In the genomic region with DNA sequence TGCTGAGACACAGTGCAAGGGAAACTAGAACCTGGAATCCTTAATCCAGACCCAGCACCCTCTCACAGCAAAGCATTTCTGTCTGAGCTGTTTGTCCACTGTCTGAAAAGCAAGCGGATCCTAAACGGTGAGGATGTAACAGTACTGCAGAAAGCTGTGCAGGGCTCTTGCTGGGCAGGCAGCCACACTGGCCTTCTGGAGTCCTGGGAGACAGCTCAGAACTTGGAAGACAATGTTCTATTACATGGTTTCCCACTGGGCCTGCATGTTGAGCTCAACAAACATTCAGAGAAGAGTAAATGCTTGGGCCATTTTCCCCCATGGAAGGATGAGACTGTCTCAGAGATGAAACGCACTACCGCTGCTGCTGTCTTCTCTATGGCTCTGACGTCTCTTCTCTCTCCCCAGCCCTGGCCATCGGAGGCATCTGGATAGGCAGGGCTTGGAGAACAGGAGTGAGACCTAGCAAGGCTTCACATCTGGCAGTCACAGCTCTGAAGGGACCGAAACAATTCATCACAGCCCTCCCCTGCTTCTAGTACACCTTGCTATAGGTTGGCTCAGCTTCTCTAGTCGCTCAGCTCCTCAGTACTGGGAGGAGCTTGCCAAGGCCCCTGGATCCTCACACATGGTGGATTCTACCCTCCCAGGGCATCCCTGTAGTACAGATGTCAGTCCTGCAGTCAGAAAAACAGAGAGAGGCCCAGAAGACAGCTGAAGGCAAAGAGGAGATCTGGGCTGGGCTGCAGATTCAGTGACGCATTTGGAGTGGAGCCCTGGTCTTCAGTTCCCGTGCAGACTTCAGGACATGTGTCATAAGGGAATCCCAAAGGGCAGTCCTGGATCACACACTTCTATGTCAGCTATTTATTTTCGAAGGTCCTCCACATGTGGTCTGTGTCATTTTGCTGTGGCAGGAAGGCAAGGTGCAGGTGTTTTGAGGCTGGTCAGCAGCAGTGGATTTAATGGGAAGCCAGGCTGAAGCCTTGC, we compare ENCODE assay signal across 13 mouse cellular contexts.
DNase-seq lines count a peak whose midpoint lies in the region; ATAC-seq and TF ChIP-seq lines count a peak whose summit lies in the region.
"Had no signal": no experiment of that assay in that cellular context is flagged by ENCODE, and none has a peak within 500 bp of the region (broad histone marks: within the 10 kb centered on the region; RNA-seq: fewer than 3 reads in every experiment).

No protein-coding gene starts in this region.

- no peaks in the 10 kb centered on the region for H3K4me1 ChIP-seq in forebrain, postnatal 0 days (ENCODE audit: insufficient read depth)
- peaks cover 6% of the 10 kb centered on the region for H3K4me1 ChIP-seq in forebrain, embryonic 16.5 days (replicated peaks; ENCODE audit: control insufficient read depth, insufficient read depth, low read length)
- peaks cover 10% of the 10 kb centered on the region for H3K4me1 ChIP-seq in limb, embryonic 10.5 days
- H3K4me1 ChIP-seq: intestine, embryonic 15.5 days; limb, embryonic 12.5 days had no signal

- no peaks in the 10 kb centered on the region for H3K36me3 ChIP-seq in forebrain, postnatal 0 days (ENCODE audit: insufficient read depth)
- no peaks in the 10 kb centered on the region for H3K36me3 ChIP-seq in forebrain, embryonic 16.5 days (ENCODE audit: control insufficient read depth, insufficient read depth)
- H3K36me3 ChIP-seq in limb, embryonic 10.5 days: no peaks in the 10 kb centered on the region
- H3K36me3 ChIP-seq: embryonic facial prominence, embryonic 15.5 days; intestine, embryonic 15.5 days; limb, embryonic 12.5 days had no signal

- WGBS in forebrain, postnatal 0 days: 71% methylated on average over 11 of the region's 11 CpGs
- WGBS in forebrain, embryonic 16.5 days: 79% methylated on average over 11 of the region's 11 CpGs
- 75% methylated on average over 11 of the region's 11 CpGs for WGBS in limb, embryonic 10.5 days

- no peak overlapping the region for H3K9ac ChIP-seq in forebrain, postnatal 0 days
- H3K9ac ChIP-seq in forebrain, embryonic 16.5 days (replicated peaks; ENCODE audit: low read depth, low read length): no peak overlapping the region
- H3K9ac ChIP-seq: embryonic facial prominence, embryonic 15.5 days; intestine, embryonic 15.5 days; limb, embryonic 12.5 days had no signal

- no peaks in the 10 kb centered on the region for H3K27me3 ChIP-seq in forebrain, postnatal 0 days (ENCODE audit: insufficient read depth, low read length)
- H3K27me3 ChIP-seq in forebrain, embryonic 16.5 days (replicated peaks; ENCODE audit: control insufficient read depth, insufficient read depth, low read length): no peaks in the 10 kb centered on the region
- H3K27me3 ChIP-seq in limb, embryonic 10.5 days (ENCODE audit: low read depth, poor library complexity, severe bottlenecking): no peaks in the 10 kb centered on the region
- H3K27me3 ChIP-seq: embryonic facial prominence, embryonic 15.5 days; intestine, embryonic 15.5 days had no signal

- no peak for TF ChIP-seq CTCF in forebrain, postnatal 0 days (IDR thresholded peaks at IDR 0.05; ENCODE audit: low read depth)
- TF ChIP-seq CTCF in gastrocnemius, adult 2 months (IDR thresholded peaks at IDR 0.05): no peak

- ATAC-seq in forebrain, postnatal 0 days: 0 out of 2 replicates have a peak, but pooled peaks have one; percentile 16
- ATAC-seq in forebrain, embryonic 16.5 days: no peak
- ATAC-seq: CD4-positive, CD25-positive, alpha-beta regulatory T cell, adult 4 months; intestine, embryonic 15.5 days had no signal

- no peak overlapping the region for H3K4me3 ChIP-seq in forebrain, postnatal 0 days (ENCODE audit: low read depth, low read length)
- H3K4me3 ChIP-seq in forebrain, embryonic 16.5 days (replicated peaks; ENCODE audit: low read length): no peak overlapping the region
- peak overlapping the region; percentile 21; the same call in 1 of the 2 replicates for H3K4me3 ChIP-seq in gastrocnemius, adult 2 months
- H3K4me3 ChIP-seq in limb, embryonic 10.5 days: no peak overlapping the region
- H3K4me3 ChIP-seq: embryonic facial prominence, embryonic 15.5 days; intestine, embryonic 15.5 days; limb, embryonic 12.5 days had no signal

- H3K27ac ChIP-seq in forebrain, postnatal 0 days (ENCODE audit: low read depth, low read length): no peak overlapping the region
- no peak overlapping the region for H3K27ac ChIP-seq in forebrain, embryonic 16.5 days (ENCODE audit: low read length)
- H3K27ac ChIP-seq in gastrocnemius, adult 2 months: peak overlapping the region; percentile 88
- no peak overlapping the region for H3K27ac ChIP-seq in limb, embryonic 10.5 days
- H3K27ac ChIP-seq: embryonic facial prominence, embryonic 15.5 days; intestine, embryonic 15.5 days; limb, embryonic 12.5 days had no signal

- intact Hi-C loops in gastrocnemius, adult 2 months (cut with DNase I): no loop called here

- H3K9me3 ChIP-seq in forebrain, postnatal 0 days (ENCODE audit: low read length): no peaks in the 10 kb centered on the region
- no peaks in the 10 kb centered on the region for H3K9me3 ChIP-seq in forebrain, embryonic 16.5 days (ENCODE audit: control insufficient read depth, low read length)
- H3K9me3 ChIP-seq in limb, embryonic 10.5 days (replicated peaks): no peaks in the 10 kb centered on the region
- H3K9me3 ChIP-seq: embryonic facial prominence, embryonic 15.5 days; intestine, embryonic 15.5 days; limb, embryonic 12.5 days had no signal

- DNase-seq in forebrain, postnatal 0 days: no peak
- peak; percentile 85 for DNase-seq in gastrocnemius, adult 2 months
- DNase-seq in heart, postnatal 4 days: peak; percentile 52
- DNase-seq in right cerebral cortex, adult 18-20 months: peak; percentile 50
- no peak for DNase-seq in ovary, postnatal 14 days (ENCODE audit: low spot score)
- DNase-seq in limb, embryonic 10.5 days (ENCODE audit: low spot score): no peak
- DNase-seq in thymus, postnatal 0 days (ENCODE audit: low spot score): no peak
- DNase-seq: lung, postnatal 4 days had no signal

- H3K4me2 ChIP-seq in forebrain, postnatal 0 days (ENCODE audit: low read depth): no peak overlapping the region
- no peak overlapping the region for H3K4me2 ChIP-seq in forebrain, embryonic 16.5 days (ENCODE audit: low read length)
- H3K4me2 ChIP-seq: embryonic facial prominence, embryonic 15.5 days; intestine, embryonic 15.5 days; limb, embryonic 12.5 days had no signal

Comparison
In these comparisons a context has a peak if more than half of its experiments do, and no peak if none do; other contexts are left out.
1. DNase-seq: peak in gastrocnemius, adult 2 months (single experiment), heart, postnatal 4 days (single experiment) and right cerebral cortex, adult 18-20 months (single experiment); none in forebrain, postnatal 0 days (single experiment), ovary, postnatal 14 days (single experiment), limb, embryonic 10.5 days (single experiment) and thymus, postnatal 0 days (single experiment).